Mouse (Mus musculus): Measurements from ENCODE around the gene Smtnl1.

Smtnl1 gene

GRCm38 (mm10) chr2:84793154-84793553 lies 29.3 kb downstream of the Smtnl1 start:
- no peak for DNase-seq (ENCODE audit: low spot score)

- DNase-seq (ENCODE audit: low spot score) = no peak
Observed at GRCm38 (mm10) chr2:84792516-84792915, 29.9 kb downstream of the Smtnl1 start.

GRCm38 (mm10) chr2:84790418-84790817 lies 32.0 kb downstream of the Smtnl1 start:
- no peak for DNase-seq (ENCODE audit: low spot score)

- DNase-seq (ENCODE audit: low spot score) = no peak
Observed at GRCm38 (mm10) chr2:84788316-84788715, 34.1 kb downstream of the Smtnl1 start.

- peak; percentile 38 for DNase-seq (ENCODE audit: low spot score)
Observed at GRCm38 (mm10) chr2:84783840-84784566, 38.4 kb downstream of the Smtnl1 start.

GRCm38 (mm10) chr2:84783315-84783714 lies 39.1 kb downstream of the Smtnl1 start:
- DNase-seq (ENCODE audit: low spot score) = no peak

GRCm38 (mm10) chr2:84779210-84779609 lies 43.2 kb downstream of the Smtnl1 start:
- DNase-seq (ENCODE audit: low spot score) = no peak

- DNase-seq (ENCODE audit: low spot score) = no peak
Observed at GRCm38 (mm10) chr2:84777706-84778105, 44.7 kb downstream of the Smtnl1 start.

GRCm38 (mm10) chr2:84775665-84776064 lies 46.8 kb downstream of the Smtnl1 start:
- peak; percentile 53 for DNase-seq (ENCODE audit: low spot score)

GRCm38 (mm10) chr2:84775241-84775640 lies 47.2 kb downstream of the Smtnl1 start, which contains the start of gene Serping1:
Serping1 (minus strand) TSS chr2:84775444.
- no peak for DNase-seq (ENCODE audit: low spot score)

- DNase-seq (ENCODE audit: low spot score) = peak; percentile 82
Observed at GRCm38 (mm10) chr2:84774751-84775150, 47.7 kb downstream of the Smtnl1 start.

GRCm38 (mm10) chr2:84773195-84773594 lies 49.3 kb downstream of the Smtnl1 start:
- DNase-seq (ENCODE audit: low spot score) = no peak

- no peak for DNase-seq (ENCODE audit: low spot score)
Observed at GRCm38 (mm10) chr2:84772454-84772853, 50.0 kb downstream of the Smtnl1 start.

GRCm38 (mm10) chr2:84770501-84770900 lies 52.0 kb downstream of the Smtnl1 start:
- DNase-seq (ENCODE audit: low spot score) = peak; percentile 16

- no peak for DNase-seq (ENCODE audit: low spot score)
Observed at GRCm38 (mm10) chr2:84762818-84763217, 59.6 kb downstream of the Smtnl1 start.

- DNase-seq (ENCODE audit: low spot score) = no peak
Observed at GRCm38 (mm10) chr2:84762295-84762694, 60.2 kb downstream of the Smtnl1 start.

GRCm38 (mm10) chr2:84761840-84762239 lies 60.6 kb downstream of the Smtnl1 start:
- DNase-seq (ENCODE audit: low spot score) = no peak

- DNase-seq (ENCODE audit: low spot score) = no peak
Observed at GRCm38 (mm10) chr2:84761309-84761708, 61.1 kb downstream of the Smtnl1 start.
